Mouse (Mus musculus): ENCODE measurements around the gene Lrpprc.

DNA sequence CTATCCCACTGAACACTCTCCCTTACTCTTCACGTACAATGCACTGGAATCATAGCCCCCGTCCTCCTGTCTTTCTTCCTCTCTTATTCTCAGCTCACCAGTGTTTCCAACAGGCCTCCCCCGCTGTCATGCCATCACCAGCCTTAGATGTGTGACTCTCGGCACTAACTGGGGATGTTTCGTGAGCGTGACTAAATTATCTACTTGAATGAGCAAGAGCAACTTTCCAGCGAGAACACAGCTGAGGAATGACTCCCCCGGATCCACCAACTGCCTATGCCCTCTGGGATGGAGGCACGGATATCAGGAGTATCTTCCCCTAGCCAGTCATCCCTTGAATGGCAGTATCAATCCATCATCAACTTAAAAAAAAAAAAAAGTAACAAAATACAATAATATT lies 66.6 kb downstream of the Lrpprc start:
- TF ChIP-seq CTCF (IDR thresholded peaks at IDR 0.05; ENCODE audit: low read depth, low read length), result no peak
- no peak for TF ChIP-seq POLR2A (IDR thresholded peaks at IDR 0.05; ENCODE audit: extremely low read depth, insufficient read depth, low read length)

Measured in liver, adult 2 months (tissue).